Mouse (Mus musculus): ENCODE measurements around the gene Figla. TPM values are rescaled to one million over a fixed set of nuclear protein-coding genes. Genes with fewer than 3 reads are reported as not detected.
"Not testable (repeated sequence)": the region's sequence is repeated elsewhere in the genome, so short reads cannot be mapped to it uniquely, and the experiment has no call there.

Figla gene
- polyA plus RNA-seq, 1 experiment from 2014 or later = not detected

DNA sequence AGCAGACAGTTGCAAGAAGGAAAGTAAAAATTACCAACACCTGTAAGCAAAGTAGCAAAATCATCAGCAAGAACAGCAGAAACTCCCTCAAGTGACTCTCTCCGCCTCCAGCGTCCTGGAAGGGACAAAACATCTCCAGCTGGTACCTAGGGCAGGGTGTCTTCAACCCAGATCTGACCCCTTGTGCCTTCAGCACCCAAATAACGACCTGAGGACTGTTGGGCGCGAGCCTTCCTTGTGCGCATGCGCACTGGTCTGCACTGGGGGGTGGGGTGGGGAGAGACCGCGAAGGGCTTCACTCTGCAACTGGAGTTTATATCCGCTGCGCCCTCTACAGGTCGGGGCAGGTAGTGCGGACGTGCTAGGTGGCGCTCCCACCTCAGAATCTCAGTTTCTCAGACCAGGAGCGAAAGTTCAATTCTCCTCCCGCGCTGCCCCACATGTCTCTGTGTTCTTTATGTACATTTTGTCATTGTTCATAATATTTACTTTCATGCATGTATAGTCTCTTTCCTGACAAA lies 12.5 kb upstream of the Figla start:
- Histone ChIP-seq H3K9ac (no peak overlapping the region), H3K27ac (no peak overlapping the region), H3K4me1 (peaks cover 7% of the 10 kb centered on the region), H3K27me3 (no peaks in the 10 kb centered on the region), H3K9me3 (no peaks in the 10 kb centered on the region), H3K36me3 (no peaks in the 10 kb centered on the region), H3K4me2 (no peak overlapping the region), H3K4me3 (no peak overlapping the region)
- WGBS = 72% methylated on average over 18 of the region's 18 CpGs
- no peak for ATAC-seq (ENCODE audit: insufficient number of reproducible peaks, low FRiP score, low TSS enrichment, low read depth)

DNA sequence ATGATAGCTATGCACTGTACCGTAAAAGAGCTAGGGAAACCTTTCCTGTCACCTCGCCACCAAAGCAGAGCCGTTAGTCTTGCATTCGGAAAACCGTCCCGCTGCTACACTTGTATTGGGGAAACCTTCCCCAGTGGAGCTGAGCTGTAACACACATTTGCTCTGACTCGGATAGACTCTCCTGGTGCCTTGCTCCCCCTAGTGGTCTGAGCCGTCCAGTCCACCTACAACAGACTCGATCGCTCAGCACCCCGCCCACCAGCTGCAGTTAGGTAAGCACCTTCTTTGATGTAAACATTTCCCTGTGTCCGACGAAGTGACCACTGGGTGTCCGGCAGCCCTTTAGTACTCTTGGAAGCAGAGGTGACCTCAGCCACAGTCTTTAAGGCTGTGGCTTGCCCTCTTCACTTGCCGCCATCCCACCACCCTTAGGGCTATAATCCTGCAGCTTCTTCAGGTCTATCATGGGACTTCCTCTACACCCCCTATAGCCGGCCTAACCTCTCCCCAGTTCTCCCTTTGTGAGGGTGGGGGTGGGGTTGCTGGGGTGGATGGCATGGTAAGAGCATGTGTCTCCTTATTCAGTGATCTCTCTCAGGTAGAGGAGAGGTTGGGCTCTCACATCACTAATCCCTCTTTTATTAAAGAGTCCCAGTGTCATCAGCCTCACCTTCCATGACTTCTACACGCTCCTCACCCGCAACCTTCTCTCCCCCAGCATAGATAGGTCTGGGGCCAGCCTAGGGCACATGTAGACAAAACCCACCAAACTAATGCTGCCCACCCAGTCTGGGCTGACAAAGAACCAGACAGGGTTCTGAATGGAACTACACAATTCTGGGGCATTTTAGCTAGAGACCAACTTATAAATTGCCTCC lies 11.5 kb upstream of the Figla start:
- no peaks in the 10 kb centered on the region for H3K36me3 ChIP-seq
- no peaks in the 10 kb centered on the region for H3K27me3 ChIP-seq
- H3K4me3 ChIP-seq = peak overlapping the region; percentile 18; the same call in 1 of the 2 replicates
- H3K9ac ChIP-seq = no peak overlapping the region
- no peak overlapping the region for H3K27ac ChIP-seq
- H3K4me2 ChIP-seq = peak overlapping the region; percentile 37
- no peaks in the 10 kb centered on the region for H3K9me3 ChIP-seq
- peaks cover 7% of the 10 kb centered on the region for H3K4me1 ChIP-seq
- 12% methylated on average over 18 of the region's 18 CpGs for WGBS
- ATAC-seq (ENCODE audit: insufficient number of reproducible peaks, low FRiP score, low TSS enrichment, low read depth) = peak; percentile 65

DNA sequence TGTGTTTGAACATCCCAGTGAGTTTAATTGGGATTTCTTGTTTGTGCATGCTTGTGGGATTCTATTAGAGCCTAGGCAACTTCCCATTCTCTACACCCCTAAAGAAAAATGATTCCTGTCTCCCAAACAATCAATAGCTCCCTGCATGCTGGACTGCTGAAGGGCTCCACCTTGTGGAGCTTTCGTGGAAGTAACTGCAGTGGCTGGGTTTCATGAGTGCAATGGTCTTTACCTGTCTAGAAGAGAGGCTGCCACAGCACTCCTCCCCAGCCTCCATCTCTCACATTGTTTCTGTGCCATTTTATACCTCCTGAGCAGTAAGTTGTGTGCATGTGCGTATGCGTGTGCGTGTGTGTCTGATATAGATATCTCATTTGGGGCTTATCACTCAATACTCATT lies 6.0 kb upstream of the Figla start:
- no peaks in the 10 kb centered on the region for H3K9me3 ChIP-seq
- ATAC-seq (ENCODE audit: insufficient number of reproducible peaks, low FRiP score, low TSS enrichment, low read depth) = no peak
- no peak overlapping the region for H3K9ac ChIP-seq
- WGBS = 36% methylated on average over 4 of the region's 4 CpGs
- no peaks in the 10 kb centered on the region for H3K4me1 ChIP-seq
- no peak overlapping the region for H3K27ac ChIP-seq
- H3K27me3 ChIP-seq = no peaks in the 10 kb centered on the region
- H3K36me3 ChIP-seq = no peaks in the 10 kb centered on the region
- H3K4me2 ChIP-seq = no peak overlapping the region
- no peak overlapping the region for H3K4me3 ChIP-seq

DNA sequence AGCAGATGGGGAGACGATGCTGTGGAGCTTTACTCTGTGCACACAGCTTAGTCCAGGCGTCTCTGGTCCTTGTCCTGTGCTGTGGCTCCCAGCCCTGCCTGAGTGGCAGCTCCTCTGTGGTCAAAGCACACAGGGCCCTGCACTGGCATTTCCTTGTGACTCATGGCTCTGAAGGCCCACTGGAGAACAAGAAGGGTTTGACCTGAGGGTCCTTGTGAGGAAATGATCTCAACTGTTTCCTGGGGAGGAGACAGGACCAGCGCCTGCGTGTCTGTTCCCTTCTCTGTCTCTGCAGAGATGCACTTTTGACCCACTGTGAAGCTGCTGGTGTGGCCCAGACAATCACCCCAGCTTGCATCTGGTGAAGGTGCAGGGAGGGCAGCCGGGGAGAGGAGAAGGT lies 1.2 kb upstream of the Figla start:
- H3K27me3 ChIP-seq; H3K4me3 ChIP-seq; ATAC-seq (ENCODE audit: insufficient number of reproducible peaks, low FRiP score, low TSS enrichment, low read depth); H3K4me2 ChIP-seq; H3K4me1 ChIP-seq; H3K9me3 ChIP-seq; H3K36me3 ChIP-seq; H3K27ac ChIP-seq; H3K9ac ChIP-seq: not testable (repeated sequence)
- 61% methylated on average over 5 of the region's 5 CpGs for WGBS

- Histone ChIP-seq H3K4me2 (no peak overlapping the region), H3K36me3 (no peaks in the 10 kb centered on the region), H3K9ac (no peak overlapping the region), H3K4me3 (no peak overlapping the region), H3K9me3 (no peaks in the 10 kb centered on the region), H3K27me3 (no peaks in the 10 kb centered on the region), H3K4me1 (no peaks in the 10 kb centered on the region), H3K27ac (no peak overlapping the region)
- 79% methylated on average over 23 of the region's 23 CpGs for WGBS
- 0 out of 2 replicates have a peak, but pooled peaks have one; percentile 30 for ATAC-seq (ENCODE audit: insufficient number of reproducible peaks, low FRiP score, low TSS enrichment, low read depth)
Measured at GRCm38 (mm10) chr6:86016793-86017350, 901 bp downstream of the Figla start.

GRCm38 (mm10) chr6:86019415-86020237 lies 3.7 kb downstream of the Figla start:
- H3K9ac ChIP-seq = no peak overlapping the region
- 40% methylated on average over 4 of the region's 4 CpGs for WGBS
- H3K27me3 ChIP-seq = no peaks in the 10 kb centered on the region
- no peak overlapping the region for H3K4me2 ChIP-seq
- no peak overlapping the region for H3K27ac ChIP-seq
- no peak overlapping the region for H3K4me3 ChIP-seq
- no peak for ATAC-seq (ENCODE audit: insufficient number of reproducible peaks, low FRiP score, low TSS enrichment, low read depth)
- no peaks in the 10 kb centered on the region for H3K36me3 ChIP-seq
- no peaks in the 10 kb centered on the region for H3K9me3 ChIP-seq
- H3K4me1 ChIP-seq = no peaks in the 10 kb centered on the region

DNA sequence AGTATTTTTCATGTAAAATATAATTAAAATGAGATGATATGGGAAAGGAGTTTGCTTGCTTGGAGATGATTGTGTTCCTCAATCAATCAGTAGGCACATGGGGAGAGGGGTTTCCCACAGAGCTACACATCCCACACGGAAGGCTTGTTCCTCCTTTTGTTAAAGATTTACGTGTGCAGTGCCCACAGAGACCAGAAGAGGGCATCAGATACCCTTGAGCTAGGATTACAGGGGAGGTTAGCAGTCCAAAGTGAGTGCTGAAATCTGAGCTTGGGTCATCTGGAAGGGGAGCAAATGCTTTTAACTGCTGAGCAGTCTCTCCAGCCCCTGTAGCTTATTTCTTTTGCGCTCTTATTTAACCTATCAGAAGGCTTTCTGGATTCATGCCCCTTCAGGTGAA lies 5.0 kb downstream of the Figla start:
- WGBS = 29% methylated on average over 3 of the region's 3 CpGs
- Histone ChIP-seq H3K27ac (no peak overlapping the region), H3K4me1 (no peaks in the 10 kb centered on the region), H3K36me3 (no peaks in the 10 kb centered on the region), H3K4me3 (no peak overlapping the region), H3K9me3 (no peaks in the 10 kb centered on the region), H3K4me2 (no peak overlapping the region), H3K9ac (no peak overlapping the region), H3K27me3 (peaks cover 2% of the 10 kb centered on the region; the same call in 1 of the 2 replicates)
- no peak for ATAC-seq (ENCODE audit: insufficient number of reproducible peaks, low FRiP score, low TSS enrichment, low read depth)

DNA sequence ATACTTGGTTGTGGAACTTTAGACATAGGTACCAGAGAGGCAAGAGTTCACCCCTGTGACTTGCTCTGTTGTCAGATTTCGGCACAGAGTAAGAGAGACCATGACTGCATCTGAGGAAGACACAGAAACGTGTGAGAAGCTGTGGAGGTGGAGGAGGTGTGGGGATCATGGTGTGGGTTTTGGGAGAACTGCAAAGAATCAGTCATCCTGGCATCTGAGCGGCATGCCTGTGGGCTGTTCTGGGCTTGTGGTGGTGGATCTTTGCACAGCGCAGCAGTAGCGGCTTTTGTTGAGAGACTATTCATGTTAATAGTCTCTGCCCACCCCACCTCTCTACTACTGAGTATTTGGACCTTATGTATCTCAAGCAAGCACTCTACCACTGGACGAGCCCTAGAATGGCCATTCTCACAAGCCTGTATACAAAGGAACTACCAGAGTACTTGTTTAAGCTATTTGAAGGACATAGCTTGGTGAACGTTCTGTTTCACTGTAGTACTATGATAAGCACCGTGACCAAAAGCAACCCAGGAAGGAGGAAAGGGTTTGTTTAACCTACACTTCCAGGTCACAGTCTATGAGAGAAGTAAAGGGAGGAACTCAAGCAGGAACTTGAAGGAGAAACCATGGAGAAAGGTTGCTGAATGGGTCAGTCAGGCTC lies 10.8 kb downstream of the Figla start:
- ATAC-seq (ENCODE audit: insufficient number of reproducible peaks, low FRiP score, low TSS enrichment, low read depth) = no peak
- H3K27ac ChIP-seq = no peak overlapping the region
- WGBS = 85% methylated on average over 8 of the region's 8 CpGs
- peaks cover 11% of the 10 kb centered on the region for H3K4me1 ChIP-seq
- H3K9me3 ChIP-seq = no peaks in the 10 kb centered on the region
- no peak overlapping the region for H3K9ac ChIP-seq
- peaks cover 40% of the 10 kb centered on the region for H3K27me3 ChIP-seq
- H3K36me3 ChIP-seq = no peaks in the 10 kb centered on the region
- H3K4me2 ChIP-seq = no peak overlapping the region
- no peak overlapping the region for H3K4me3 ChIP-seq

GRCm38 (mm10) chr6:86028150-86028549 lies 12.2 kb downstream of the Figla start:
- peak overlapping the region; percentile 47 for H3K4me3 ChIP-seq
- H3K9me3 ChIP-seq = no peaks in the 10 kb centered on the region
- WGBS = 68% methylated on average over 2 of the region's 2 CpGs
- no peak overlapping the region for H3K9ac ChIP-seq
- H3K36me3 ChIP-seq = no peaks in the 10 kb centered on the region
- H3K27me3 ChIP-seq = peaks cover 40% of the 10 kb centered on the region
- H3K4me1 ChIP-seq = peaks cover 11% of the 10 kb centered on the region
- no peak for ATAC-seq (ENCODE audit: insufficient number of reproducible peaks, low FRiP score, low TSS enrichment, low read depth)
- H3K4me2 ChIP-seq = peak overlapping the region; percentile 80
- no peak overlapping the region for H3K27ac ChIP-seq

- H3K4me2 ChIP-seq = peak within 1 kb of the TSS; percentile 80
- H3K27me3 ChIP-seq = peaks cover 40% of the 10 kb centered on the region
- H3K4me3 ChIP-seq = peak within 1 kb of the TSS; percentile 47
- 2% methylated on average over 56 of the region's 56 CpGs for WGBS
- H3K27ac ChIP-seq = no peak within 1 kb of the TSS
- H3K9me3 ChIP-seq = no peaks in the 10 kb centered on the region
- ATAC-seq (ENCODE audit: insufficient number of reproducible peaks, low FRiP score, low TSS enrichment, low read depth) = no peak
- H3K9ac ChIP-seq = peak within 1 kb of the TSS; percentile 35; the same call in 1 of the 2 replicates
- H3K4me1 ChIP-seq = peaks cover 11% of the 10 kb centered on the region
- no peaks in the 10 kb centered on the region for H3K36me3 ChIP-seq
Measured at GRCm38 (mm10) chr6:86028601-86029322, 12.8 kb downstream of the Figla start, which contains the start of gene Add2. TSS of gene Add2 (plus strand) at chr6:86028681.

- WGBS = 15% methylated on average over 6 of the region's 6 CpGs
- Histone ChIP-seq H3K4me1 (peaks cover 11% of the 10 kb centered on the region), H3K9me3 (no peaks in the 10 kb centered on the region), H3K27ac (no peak overlapping the region), H3K9ac (no peak overlapping the region), H3K4me2 (peak overlapping the region; percentile 80), H3K36me3 (no peaks in the 10 kb centered on the region), H3K27me3 (peaks cover 40% of the 10 kb centered on the region), H3K4me3 (peak overlapping the region; percentile 47)
- no peak for ATAC-seq (ENCODE audit: insufficient number of reproducible peaks, low FRiP score, low TSS enrichment, low read depth)
Measured at GRCm38 (mm10) chr6:86029323-86029713, 13.3 kb downstream of the Figla start.
